Mouse (Mus musculus): Measurements from ENCODE around the gene Magoh.

- TF ChIP-seq GATA1 (IDR thresholded peaks at IDR 0.05; ENCODE audit: low read depth, low read length) (no peak), CTCF (IDR thresholded peaks at IDR 0.05 in 2 of 3, conservative IDR thresholded peaks at IDR 0.05 in 1 of 3; ENCODE audit: control insufficient read depth in 1 of 3, insufficient read depth in 1 of 3, low read depth in 2 of 3, low read length in 3 of 3, poor library complexity in 1 of 3, severe bottlenecking in 1 of 3) (no peak), POLR2A (IDR thresholded peaks at IDR 0.05; ENCODE audit: control insufficient read depth in 1 of 2, insufficient read depth in 1 of 2, low read depth in 1 of 2, low read length in 2 of 2, poor library complexity in 1 of 2) (no peak), ZNF384 (IDR thresholded peaks at IDR 0.05; ENCODE audit: low read depth, low read length) (no peak), CHD1 (IDR thresholded peaks at IDR 0.05; ENCODE audit: low read depth, low read length) (no peak), USF1 (IDR thresholded peaks at IDR 0.05; ENCODE audit: low read depth, low read length) (no peak)
Measured at GRCm38 (mm10) chr4:107834643-107835314, 44.8 kb upstream of the Magoh start.

Data from MEL (cell line).